Mouse (Mus musculus) ES-E14 (cell line): ENCODE data around the gene Gm29609.

Experiments used
- CHD2 ChIP-seq: IDR thresholded peaks from 2 replicates; pipeline ENCODE4 v1.6.1; 2014; ENCODE audit warnings: mild to moderate bottlenecking, low read depth, low read length, inconsistent platforms
- HCFC1 ChIP-seq: IDR thresholded peaks from 2 replicates; pipeline ENCODE4 v1.6.1; 2012; ENCODE audit warnings: low read length, inconsistent platforms, borderline replicate concordance; ENCODE audit not compliant: insufficient read depth
- MAFK ChIP-seq: IDR thresholded peaks from 2 replicates; pipeline ENCODE4 v1.6.1; 2014; ENCODE audit warnings: mild to moderate bottlenecking, low read depth, low read length, inconsistent platforms; ENCODE audit not compliant: insufficient read depth
- ZC3H11A ChIP-seq: IDR thresholded peaks from 2 replicates; pipeline ENCODE4 v1.6.1; 2012; ENCODE audit warnings: low read depth, mild to moderate bottlenecking, inconsistent platforms, low read length, borderline replicate concordance
- ZNF384 ChIP-seq: IDR thresholded peaks from 2 replicates; pipeline ENCODE4 v1.6.1; 2012; ENCODE audit warnings: low read depth, low read length, inconsistent platforms

DNA sequence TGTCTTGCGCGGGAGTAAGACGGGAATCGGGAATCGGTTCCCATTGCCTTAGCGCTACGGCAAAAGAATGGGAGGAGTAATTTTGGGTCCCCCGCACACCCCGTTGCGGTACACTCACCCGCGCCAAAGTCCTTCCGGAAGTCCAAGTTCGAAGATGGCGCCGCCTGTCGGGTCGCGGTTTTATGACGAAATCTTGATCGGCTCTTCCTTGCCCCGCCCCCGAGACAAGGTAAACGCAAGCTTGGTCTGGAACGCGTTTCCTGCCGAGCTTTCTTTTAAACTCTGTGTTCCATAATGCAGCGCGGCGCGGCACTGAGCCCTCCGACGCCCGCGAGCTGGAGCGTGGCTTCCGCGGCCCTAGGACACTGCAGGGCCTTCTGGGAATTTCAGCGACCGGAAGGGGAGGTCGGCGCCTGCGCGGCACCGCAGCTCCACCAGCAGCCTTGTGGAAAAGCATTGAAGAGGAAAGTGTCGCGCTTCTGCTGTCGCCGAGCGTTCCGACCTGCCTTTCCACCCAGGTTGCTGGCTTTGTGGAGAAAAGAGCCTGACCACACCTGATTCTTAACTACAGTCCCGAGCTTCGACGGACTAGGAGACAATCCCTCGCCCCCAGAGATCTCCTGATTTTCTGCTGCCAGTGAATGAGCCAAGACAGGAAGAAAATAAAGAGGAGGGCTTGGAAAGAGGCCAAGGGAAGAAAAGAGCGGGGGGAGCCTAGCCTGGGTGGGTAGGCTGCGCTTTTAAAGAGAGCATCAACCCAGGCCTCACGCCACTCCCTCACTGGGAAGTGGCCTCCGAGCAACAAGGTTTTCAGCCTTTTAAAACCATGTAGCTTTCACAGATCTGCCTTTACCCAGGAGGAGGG, at the start of gene Gm29609, which contains the start of gene Gtf3c2:
- TF ChIP-seq MAFK (no peak), CHD2 (no peak), ZC3H11A (no peak), ZNF384 (no peak), HCFC1 (peak; percentile 78)
